Mouse (Mus musculus) left cerebral cortex, postnatal 10 days (tissue): ENCODE data around the gene Mex3a. TPM values are rescaled to one million over a fixed set of nuclear protein-coding genes. Genes with fewer than 3 reads are reported as not detected.
A peak's percentile ranks its signal among the peaks of the same experiment; 100 is the strongest.

Experiments
- DNase-seq, 2 experiments: peaks; one replicate each; pipeline ENCODE4 v3.0.0; 2021 to 2022; ENCODE audit warnings: low spot score in 2 of 2, mixed read lengths in 1 of 2; ENCODE audit errors: extremely low spot score in 1 of 2
- intact Hi-C: fragments of 180-260 bp; cut with DNase I; formaldehyde crosslinking; loops from one replicate; pipeline ENCODE4 v1.15.1; 2025
- total RNA-seq, 2 experiments: library from RNA; stranded (reverse); gene quantifications; 2 replicates each; pipeline ENCODE4 v1.2.3; 2021

Mex3a gene
- total RNA-seq, 2 experiments from 2014 or later = 6.9 to 10.7 TPM

DNA sequence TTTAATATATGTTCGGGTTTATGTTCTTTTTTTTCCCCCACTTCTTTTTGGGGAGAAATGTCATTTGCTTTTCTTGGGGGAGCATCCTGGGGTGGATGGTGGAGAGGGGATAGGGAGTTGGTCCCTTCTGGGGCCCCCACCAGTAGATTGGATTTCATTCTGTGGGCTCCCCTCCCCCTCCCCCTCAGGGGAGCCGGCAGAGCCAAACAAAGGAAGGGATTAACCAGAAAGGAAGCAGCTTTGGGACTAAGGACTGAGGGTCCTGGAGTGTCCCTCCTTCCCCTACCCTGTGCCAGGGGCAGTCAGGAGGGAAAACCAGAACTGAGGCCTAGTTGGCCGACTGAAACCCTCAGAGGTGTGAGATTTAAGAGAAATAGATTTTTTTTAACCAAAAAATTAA lies 7.2 kb downstream of the Mex3a start:
- no peak for DNase-seq
- intact Hi-C loops = no loop called here

DNA sequence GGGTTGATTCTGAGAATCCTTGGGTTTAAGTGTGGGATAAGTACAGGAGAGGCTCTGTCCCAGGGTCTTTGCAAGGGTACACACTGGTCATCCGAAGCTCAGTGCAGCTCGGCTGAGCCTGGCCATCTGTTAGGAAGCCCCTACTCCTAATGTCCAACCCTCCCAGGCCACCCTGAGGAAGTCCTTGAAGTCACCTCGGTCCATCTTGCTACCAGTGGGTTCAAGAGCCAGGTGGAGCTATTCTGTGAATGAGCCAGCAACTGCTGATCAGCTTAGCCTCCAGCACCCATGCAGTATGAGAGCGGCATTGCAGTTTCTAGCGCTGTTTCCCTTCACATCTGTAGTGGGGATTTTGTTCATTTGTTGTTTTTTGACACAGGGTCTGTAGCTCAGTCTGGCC lies 7.9 kb downstream of the Mex3a start:
- intact Hi-C loops = no loop called here
- DNase-seq = no peak

DNA sequence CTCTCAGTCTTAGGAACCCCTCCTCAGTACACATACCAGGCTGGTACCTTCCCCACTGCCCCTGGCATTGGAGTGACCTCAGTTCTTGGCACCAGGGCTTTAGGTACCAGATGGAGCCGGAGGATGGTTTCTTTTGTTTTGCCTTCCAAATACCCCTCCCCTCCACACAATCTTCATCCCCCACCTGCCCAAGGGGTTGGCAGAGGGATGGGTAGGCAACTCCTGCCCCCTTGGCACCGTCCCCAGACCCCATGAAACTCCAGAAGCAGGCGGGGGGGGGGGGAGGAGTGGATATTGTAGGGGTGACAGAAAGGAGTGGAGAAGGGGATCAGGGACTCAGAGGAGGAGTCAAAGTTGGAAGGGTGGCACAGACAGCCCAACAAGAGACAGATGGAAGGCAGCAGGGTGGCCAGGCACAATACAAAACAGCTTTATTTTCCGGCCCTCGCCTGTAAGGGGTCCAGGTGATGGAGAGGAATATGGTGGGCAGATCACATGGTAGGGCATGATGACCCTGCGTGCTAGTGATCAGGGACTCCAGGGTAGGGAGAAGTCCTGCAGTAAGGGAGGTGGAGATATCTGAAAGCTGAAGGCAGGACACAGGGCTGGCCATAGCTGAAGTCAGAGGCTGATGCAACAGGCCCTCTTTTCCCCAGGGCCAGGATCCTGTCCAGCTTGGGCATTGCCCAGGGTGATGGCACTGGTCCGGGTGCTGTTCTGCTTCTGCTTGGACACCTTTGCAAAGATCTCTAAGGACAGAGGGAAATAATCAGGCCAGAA lies 9.6 kb downstream of the Mex3a start:
- DNase-seq = no peak
- intact Hi-C loops = no loop called here

DNA sequence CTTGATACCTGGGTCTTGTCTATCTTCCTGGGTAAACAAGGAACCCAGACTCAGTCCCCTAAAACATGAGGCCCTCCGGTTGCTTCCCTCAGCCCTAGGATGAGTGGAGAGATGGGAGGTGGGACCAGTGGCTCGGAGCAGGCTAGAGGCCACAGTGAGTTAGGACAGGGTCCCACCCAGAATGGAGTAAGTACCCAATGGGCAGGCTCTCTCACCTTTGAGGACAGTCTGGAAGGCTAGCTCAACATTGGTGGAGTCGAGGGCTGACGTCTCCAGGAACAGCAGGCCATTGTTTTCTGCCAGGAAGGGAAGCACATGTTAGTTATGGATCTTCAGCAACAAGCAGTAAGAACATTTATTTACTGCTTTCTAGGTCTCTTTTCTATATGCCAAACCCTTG lies 10.3 kb downstream of the Mex3a start:
- no peak for DNase-seq
- intact Hi-C loops = no loop called here

DNA sequence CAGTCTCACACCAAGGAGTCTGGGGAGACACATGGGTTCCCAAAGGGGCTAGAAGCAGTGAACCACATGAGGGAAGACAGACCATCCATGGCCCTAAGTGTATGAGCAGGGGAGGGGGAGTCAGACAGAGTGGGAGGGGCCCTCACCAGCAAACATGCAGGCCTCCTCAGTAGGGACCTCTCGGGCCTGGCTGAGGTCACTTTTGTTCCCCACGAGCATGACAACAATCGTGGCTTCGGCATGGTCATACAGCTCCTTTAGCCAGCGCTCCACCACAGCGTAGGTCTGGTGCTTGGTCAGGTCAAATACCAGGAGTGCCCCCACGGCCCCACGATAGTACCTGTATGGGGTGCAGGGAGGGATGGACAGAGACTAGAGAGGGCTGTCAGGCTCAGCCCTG lies 11.0 kb downstream of the Mex3a start:
- intact Hi-C loops = no loop called here

DNA sequence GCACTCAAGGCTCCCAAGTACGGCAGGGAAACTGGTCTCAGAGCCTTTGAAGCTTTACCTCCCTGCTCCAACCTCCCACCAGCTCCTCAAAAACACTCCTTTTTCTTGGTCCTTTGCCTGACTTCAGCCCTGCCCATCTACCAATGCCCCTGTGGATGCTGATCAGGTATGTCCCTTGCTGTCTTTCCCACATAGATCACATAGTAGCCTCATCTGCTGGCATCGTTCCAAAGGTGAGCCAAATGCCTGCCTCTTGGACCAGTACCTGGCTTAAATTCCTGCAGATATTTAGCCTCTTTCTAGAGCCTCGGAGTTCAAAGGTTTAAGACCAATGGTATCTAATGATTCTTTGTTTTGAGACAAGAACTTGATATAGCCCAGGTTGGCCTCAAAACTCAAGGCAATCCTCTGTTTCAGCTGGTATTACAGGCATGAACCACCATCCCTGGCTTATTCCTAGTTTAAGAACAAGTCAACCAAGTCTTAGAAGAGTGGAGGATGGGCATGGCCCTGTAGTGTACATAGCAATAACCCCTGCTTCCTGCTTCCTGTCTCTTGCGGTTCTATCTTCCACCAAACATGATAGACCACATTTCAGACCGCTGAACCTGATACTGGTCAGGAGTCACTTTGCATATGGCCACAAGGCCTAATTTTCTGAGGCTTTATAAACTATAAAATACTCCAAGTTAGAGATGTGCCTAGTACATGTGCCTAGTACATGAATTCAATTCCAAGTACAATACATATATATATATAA lies 11.6 kb downstream of the Mex3a start:
- intact Hi-C loops = no loop called here
- peak in 1 of 2 experiments; percentile 33 for DNase-seq

More for the DNA sequence above, 11.0 kb downstream of the Mex3a start:
- DNase-seq = no peak

DNA sequence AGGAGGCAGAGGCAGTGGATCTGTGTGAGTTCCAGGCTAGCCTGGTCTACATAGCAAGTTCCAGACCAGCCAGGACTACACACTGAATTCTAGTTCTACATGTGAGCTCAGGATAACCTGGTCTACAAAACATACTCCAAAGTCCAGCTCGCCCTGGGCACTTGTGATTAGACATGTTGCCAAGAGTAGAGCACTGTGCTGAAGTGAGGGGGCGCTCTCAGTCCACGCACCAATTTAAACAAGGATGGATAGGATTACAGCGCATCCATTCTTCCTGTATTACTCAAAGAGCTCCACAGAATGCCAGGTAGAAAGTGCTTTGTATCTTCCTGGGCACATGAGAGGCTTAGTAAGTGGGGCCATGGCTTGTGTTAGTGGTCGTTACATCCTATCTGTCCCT lies 12.3 kb downstream of the Mex3a start:
- DNase-seq = peak in 1 of 2 experiments; percentile 27

DNA sequence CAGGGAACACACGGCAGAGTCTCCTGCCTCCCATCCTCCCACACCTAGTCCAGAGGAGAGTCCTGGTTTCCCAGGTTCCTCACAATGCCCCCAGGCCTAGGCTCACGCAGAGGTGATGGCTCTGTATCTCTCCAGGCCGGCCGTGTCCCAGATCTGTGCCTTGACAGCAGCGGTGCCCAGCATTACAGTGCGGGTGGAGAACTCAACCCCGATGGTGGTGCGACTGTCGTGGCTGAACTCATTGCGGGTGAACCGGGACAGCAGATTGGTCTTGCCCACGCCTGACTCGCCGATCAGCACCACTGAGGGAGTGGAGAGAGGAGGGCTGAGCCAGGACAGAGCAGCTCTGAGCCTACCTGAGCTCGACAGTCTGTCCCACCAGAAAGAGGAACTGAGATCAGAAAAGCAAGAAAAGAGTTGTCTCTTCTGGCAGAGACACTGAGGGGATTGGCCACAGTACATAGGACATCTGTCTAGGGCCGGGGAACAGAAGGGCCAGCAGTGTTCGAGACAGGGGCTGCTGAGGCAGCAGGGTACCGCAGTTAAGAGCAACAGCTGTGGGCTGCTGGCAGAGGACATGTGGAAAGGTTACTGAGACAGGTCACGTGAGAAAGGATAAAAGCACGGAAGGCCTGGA lies 12.9 kb downstream of the Mex3a start:
- peak in 1 of 2 experiments; percentile 22 for DNase-seq
- intact Hi-C loops = no loop called here

More for the DNA sequence above, 12.3 kb downstream of the Mex3a start:
- intact Hi-C loops = no loop called here

DNA sequence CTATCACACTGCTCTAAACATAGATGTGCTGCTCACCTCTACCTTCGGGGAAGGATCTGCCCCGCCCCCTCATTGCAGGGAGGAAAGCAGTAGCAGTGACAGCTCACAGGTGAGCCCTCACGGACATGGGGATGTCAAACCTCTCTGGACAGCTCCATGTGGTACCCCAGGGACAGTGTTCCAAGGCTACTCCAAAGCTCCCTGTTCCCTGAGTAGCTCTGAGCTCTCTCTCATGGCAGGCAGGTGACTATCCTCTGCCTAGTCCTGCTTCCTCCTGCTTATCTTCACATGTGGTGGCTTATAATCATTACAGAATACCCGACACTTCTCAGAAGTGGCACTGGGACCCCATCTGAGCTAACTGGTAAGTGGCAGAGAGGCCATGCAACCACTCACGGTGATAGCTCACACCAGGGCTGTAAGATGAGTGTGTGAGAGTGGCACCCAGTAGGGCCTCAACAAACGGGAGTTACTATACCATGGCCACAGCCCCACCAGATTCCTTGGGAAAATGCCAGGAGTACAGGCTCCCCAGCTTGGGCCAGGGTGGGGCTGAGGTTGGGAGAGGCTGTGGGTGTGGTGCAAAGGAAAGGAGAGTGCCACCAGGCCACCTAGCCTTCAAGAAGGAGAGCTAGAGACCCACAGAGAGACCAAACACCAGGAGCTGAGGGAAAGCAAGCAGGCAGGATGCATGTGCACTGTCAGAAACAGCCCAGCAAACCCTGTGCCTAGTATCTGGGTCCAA lies 14.7 kb downstream of the Mex3a start:
- intact Hi-C loops = no loop called here

DNA sequence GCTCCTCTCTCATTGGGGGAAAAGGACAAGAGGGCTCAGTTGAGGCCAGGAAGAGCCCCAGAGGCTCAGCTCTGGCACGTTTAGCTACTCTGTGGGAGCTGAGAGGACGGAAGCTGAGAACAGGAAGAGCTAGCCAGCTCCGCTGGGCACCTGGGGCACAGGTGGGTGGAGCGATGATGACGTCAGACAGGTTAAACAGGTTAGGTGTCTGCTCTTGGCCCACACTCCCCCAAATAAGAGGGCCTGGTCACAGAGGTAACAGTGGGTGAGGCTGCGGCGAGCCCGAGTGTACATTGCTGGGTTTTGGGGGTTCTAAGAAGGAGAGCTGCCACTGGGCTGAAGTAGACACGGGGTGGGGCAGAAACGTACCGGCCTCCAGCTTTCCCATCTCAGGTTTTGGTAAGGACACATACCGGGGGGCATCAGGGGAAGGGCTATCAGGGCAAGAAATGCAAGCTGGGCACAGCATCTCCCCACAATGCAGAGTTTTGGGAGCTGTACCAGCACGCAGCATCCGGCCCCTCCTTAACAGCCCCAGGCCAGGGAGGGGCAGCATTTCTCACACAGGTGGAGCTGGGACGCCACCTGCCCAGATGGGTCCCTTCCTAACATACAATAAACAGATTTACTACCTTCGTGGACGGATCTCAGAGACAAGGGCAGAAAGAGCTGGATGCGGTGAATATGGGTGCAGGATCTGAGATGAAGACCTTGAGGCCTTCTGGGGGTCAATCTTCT lies 16.2 kb downstream of the Mex3a start, which contains the start of gene Rab25:
TSS of gene Rab25 (minus strand) at position 121 of the 738 bp plus-strand sequence.
- no peak for DNase-seq
- intact Hi-C loops = no loop called here

More for the DNA sequence above, 14.7 kb downstream of the Mex3a start:
- no peak for DNase-seq

DNA sequence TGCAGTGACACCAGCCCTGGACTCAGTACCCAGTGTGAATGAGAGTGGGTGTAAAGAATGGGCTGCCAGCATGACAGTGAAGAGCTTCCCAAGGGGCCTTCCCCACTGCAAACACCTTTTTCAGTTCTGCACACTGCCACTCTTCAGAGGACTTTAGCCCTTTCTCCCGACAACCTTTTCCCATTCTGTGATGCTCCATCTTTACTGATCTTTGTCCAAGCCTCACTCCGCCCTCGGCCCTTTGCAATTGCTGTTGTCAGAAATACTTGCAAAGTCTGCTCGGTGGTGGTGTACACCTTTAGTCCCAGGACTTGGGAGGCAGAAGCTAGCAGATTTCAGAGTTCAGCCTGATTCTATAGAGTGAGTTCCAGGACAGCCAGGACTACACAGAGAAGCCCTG lies 19.4 kb downstream of the Mex3a start:
- intact Hi-C loops = no loop called here
- no peak for DNase-seq

DNA sequence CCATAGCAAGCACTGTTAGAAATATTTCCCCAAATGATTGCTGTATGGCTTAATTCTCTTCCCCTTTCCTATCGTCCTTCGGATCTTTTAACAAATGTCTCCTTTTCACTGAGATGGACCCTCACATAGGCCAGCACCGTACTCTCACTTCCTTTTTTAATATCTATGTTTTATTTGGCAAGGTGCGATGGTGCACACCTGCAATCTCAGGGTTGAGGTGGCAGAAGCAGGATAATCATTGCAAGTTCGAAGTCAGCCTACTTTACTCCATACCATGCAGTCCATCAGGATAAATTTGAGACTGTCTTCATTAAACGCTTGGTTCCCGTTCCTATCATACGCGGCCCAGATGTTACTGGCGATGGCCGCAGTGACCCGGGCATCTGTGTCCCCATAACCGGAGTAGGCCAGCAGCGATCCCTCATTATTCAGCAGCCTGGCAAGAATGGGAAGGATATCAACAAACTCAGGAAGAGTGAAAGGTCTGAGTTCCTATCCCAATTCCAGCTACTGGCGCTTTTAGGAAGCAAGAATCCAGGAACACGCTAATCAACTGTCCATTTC lies 20.0 kb downstream of the Mex3a start:
- no peak for DNase-seq
- intact Hi-C loops = no loop called here

DNA sequence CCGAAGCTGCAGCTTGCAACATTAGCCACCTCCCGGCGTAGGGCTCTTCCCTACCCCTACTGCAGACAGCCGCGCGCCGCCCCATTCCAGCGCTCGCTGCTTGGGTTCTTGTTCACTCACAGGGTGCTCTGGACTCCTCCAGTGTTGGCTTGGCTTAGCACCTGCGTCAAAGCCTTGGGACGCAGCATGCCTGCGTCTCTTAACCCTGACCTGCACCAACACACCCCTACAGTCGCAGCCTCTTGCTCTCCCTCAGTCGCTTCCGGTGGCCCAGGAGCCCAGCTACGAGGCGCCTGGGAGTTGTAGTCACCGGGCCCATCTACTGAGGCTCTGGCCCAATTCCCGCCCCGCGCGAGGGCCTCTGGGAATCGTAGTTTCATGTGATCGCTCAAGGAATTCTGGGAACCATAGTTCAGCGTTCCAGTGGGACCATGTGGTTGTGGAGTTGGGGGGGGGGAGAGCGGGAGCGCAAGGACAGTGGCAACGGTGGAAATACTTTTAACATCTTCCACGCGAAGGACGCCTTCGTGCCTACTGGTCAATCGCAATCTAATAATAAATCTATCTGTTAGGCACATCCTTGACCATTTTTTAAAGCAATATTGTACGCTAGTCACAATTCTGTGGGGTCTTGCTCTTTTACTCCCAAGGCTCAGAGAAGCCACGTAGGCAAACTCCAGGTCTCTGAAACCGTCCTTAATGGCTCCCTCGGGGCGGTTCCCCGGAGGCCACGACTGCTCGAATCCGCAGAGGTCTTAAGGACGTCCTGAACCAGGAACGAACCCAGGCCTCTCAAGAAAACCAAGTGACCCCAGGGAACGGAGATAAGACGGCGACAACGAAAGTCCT lies 20.7 kb downstream of the Mex3a start, which contains the start of gene Lamtor2:
TSS of gene Lamtor2 (minus strand) at position 399 of the 849 bp plus-strand sequence.
- DNase-seq = peak; percentile 98 to 99
- intact Hi-C loops = no loop called here

DNA sequence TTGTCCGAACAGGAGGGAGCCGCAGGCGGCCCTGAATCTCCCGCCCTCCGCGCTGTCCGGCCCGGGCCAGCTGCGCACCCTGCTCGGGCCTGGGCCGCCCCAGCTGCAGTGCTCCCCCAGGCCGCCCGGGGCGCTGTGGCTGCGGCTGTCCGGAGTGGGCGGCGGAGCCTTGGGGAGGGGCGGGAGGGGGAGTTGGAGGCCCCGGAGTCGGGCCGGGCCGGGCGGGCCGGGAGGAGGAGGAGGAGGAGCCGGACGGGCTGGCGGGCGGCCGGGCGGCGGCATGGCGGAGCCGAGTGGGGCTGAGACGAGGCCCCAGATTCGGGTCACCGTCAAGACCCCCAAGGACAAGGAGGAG lies 21.3 kb downstream of the Mex3a start, which contains the start of gene Ubqln4:
TSS of gene Ubqln4 (plus strand) at position 234 of the 355 bp plus-strand sequence.
- intact Hi-C loops = no loop called here
- DNase-seq = peak; percentile 80 to 93

DNA sequence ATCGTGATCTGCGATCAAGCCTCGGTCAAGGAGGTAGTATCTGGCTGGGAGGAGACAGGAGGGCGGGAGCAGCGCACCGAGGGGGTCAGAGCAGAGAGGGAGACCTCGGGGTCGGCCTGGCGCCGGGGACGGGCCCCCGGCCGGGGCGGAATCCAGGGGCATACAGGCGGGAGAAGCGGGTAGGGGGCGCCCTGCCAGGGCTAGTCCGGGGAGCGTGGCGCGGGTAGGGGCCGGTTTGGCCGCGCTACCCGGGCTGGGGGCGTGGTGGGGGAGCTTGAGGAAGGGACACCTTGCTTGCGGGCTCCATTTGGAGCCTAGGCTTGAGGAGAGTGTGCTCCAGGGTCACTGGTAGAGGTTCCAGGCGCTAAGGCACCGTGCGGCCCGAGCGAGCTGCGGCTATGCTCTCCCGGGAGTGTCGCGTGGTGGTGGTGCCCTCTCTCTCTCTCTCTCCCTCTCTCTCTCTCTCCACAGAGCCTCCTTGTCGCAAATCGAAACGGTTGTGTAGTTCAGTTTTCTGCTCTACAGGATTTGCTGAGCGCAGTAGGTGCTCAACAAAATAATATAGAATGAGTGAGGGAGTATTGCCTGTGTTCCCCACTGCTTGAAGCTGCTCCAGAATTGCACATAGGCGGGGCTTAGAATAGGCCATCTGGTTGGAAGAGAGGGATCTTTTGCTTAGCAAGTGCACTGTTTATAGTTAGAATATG lies 21.8 kb downstream of the Mex3a start:
- peak in 1 of 2 experiments; percentile 83 for DNase-seq
- intact Hi-C loops = no loop called here

DNA sequence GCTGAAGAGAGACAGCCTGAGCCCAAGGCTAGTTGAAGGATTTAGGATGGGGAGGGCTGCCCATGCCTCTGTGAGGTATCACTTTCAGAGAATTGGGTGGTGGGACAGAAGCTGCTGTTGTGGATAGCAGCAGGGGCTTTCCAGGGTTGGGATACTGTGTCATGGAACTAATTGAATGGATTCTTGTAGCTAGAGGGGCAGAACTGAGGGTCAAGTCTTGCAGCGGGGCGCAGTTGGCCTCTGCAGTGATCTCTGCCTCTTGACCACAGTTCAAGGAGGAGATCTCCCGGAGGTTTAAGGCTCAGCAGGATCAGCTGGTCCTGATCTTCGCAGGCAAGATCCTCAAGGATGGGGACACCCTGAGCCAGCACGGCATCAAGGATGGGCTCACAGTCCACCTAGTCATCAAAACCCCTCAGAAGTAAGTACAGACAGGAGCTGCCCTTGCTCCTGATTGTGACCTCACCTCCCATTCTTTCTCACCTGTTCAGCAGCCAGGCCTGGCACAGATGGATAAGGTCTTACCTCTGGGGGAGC lies 22.9 kb downstream of the Mex3a start:
- no peak for DNase-seq
- intact Hi-C loops = no loop called here
